Mouse (Mus musculus) activated CD4-positive, CD25-positive, alpha-beta regulatory T cell, adult 4 months (primary cell): ENCODE results near the gene Khdrbs1. TPM values are rescaled to one million over a fixed set of nuclear protein-coding genes. Genes with fewer than 3 reads are reported as not detected.
A peak's percentile ranks its signal among the peaks of the same experiment; 100 is the strongest.
"Not testable (repeated sequence)": the region's sequence is repeated elsewhere in the genome, so short reads cannot be mapped to it uniquely, and the experiment has no call there.

Experiments used
- ATAC-seq: one replicate; pipeline ENCODE4 v1.8.0; 2017
- polyA plus RNA-seq, 2 experiments: library from polyadenylated mRNA; unstranded; fragments of 100-300 nt; shearing (Covaris generic); gene quantifications; one replicate each; pipeline ENCODE4 v1.2.1; 2017

The Khdrbs1 gene
- polyA plus RNA-seq, 2 experiments from 2014 or later, result 34.4 to 34.7 TPM

DNA sequence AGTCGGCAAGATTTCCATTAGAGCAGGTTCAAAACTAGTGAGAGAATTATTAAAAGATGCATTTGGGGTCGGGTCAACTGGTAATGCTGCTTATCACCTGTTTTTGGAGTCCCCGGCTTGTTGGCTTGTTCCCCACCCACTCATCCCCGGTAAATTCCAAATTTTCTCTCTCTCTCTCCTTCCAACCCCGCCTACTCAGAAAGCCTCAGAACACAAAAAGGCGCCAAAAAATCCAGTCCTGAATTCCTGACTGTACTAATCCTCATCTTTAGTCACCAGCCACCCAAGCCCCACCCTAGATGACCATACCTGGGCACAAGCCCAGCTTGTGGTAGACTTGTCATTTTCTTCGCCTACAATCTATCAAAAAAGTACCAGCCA lies 897 bp upstream of the Khdrbs1 start:
- ATAC-seq, result no peak

GRCm38 (mm10) chr4:129741974-129742231 lies 200 bp downstream of the Khdrbs1 start:
- ATAC-seq, result no peak

DNA sequence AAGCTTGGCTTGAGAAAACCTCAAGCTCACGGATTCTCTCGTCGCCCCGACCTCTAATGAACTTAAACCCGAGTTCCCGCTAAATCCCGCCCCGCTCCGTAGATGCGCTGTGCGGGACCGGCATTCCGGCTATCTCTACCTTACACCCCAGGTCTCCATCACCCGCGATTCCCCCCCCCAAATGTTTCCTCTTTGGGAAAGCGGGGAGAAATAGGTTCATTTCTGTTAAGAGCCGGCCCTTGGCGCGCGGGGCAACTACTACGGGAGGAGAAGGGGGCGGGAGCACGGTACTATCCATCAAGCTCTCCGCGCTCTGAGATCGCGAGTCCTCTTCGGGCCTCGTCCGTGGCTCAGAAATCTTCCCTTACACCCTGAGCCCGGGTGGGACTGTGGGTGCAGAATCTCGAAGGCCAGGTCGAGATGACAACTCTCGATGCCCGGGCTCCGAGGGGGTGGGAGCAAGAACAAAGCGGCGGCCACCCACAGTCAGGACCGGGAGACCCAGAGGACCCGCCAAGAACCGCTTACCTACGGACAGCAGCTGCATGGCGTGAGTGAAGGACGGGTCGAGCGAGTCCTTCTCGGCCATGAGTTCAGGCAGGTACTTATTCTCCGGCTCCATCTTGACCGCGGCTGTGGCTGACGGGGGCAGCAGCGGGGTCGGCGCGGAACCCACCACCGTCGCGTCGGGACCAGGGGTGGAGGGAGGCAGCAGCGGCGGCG lies 691 bp downstream of the Khdrbs1 start:
- no peak for ATAC-seq

- ATAC-seq, result no peak
These were observed 2.9 kb downstream of the Khdrbs1 start for GRCm38 (mm10) chr4:129739111-129739645.

- no peak for ATAC-seq
These were observed 5.9 kb downstream of the Khdrbs1 start for GRCm38 (mm10) chr4:129736173-129736572.

DNA sequence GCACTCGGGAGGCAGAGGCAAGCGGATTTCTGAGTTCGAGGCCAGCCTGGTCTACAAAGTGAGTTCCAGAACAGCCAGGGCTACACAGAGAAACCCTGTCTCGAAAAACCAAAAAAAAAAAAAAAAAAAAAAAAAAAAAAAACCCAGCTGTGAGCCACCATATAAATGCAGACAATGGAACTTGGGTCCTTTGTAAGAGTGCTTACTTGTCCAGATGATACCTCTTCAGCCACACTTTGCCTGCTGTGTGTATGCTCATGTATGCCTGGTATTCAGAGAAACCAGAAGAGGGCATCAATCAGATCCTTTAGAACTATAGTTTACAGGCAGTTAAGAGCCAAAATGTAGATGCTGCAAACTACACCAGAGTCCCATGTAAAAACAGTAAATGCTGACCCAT lies 6.6 kb downstream of the Khdrbs1 start:
- not testable (repeated sequence) for ATAC-seq

GRCm38 (mm10) chr4:129731423-129731822 lies 10.7 kb downstream of the Khdrbs1 start:
- ATAC-seq, result peak; percentile 58

- ATAC-seq, result no peak
These were observed 25.8 kb downstream of the Khdrbs1 start for GRCm38 (mm10) chr4:129716310-129716709.

DNA sequence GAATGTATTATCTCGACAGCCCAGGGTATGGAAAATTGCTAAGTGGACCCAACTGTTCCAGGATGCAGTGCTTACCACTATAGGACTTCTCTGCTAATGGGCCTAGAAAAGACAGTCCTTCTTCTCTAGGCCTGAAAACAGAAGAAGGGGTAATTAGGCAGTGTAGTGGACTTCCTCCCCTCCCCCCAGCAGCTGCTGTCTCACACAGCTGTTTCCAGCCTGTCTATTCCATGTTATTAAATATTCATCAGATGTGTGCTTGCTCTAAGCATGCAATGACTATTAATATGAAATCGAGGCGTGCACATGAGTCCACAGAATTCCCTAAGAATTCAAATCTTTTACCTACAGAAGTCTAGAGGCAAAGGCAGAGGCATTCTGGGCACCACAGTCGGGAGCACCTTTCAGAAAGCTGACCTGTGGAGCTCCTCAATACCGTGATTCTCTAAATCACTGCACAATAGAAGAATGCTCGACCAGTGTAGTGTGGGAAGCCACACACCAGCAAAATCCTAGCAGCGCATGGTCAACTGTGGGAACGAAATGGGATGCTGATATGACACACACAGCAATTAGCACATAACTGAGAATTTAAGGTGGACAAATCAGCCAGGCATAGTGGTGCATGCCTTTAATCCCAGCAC lies 32.5 kb downstream of the Khdrbs1 start:
- no peak for ATAC-seq

DNA sequence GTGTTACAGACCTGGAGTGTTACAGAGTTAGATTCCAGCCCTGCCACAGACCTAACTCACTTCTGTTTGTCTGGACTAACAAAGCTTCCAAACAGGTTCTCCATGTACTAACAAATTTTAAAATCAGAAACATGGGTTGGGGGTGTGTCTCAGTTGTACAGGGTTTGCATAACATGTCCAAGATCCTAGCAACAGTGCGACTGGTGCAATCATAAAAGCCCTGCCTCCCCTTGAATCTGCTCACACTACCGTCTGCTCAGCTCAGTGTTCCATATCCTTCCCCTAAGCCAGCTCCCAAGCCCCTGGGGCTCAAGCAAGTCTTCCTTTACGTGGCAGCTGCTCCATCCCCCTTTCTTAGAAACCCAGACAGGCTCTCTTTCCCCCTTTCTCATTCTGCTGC lies 35.4 kb downstream of the Khdrbs1 start:
- ATAC-seq, result no peak

GRCm38 (mm10) chr4:129702454-129702853 lies 39.6 kb downstream of the Khdrbs1 start:
- no peak for ATAC-seq

DNA sequence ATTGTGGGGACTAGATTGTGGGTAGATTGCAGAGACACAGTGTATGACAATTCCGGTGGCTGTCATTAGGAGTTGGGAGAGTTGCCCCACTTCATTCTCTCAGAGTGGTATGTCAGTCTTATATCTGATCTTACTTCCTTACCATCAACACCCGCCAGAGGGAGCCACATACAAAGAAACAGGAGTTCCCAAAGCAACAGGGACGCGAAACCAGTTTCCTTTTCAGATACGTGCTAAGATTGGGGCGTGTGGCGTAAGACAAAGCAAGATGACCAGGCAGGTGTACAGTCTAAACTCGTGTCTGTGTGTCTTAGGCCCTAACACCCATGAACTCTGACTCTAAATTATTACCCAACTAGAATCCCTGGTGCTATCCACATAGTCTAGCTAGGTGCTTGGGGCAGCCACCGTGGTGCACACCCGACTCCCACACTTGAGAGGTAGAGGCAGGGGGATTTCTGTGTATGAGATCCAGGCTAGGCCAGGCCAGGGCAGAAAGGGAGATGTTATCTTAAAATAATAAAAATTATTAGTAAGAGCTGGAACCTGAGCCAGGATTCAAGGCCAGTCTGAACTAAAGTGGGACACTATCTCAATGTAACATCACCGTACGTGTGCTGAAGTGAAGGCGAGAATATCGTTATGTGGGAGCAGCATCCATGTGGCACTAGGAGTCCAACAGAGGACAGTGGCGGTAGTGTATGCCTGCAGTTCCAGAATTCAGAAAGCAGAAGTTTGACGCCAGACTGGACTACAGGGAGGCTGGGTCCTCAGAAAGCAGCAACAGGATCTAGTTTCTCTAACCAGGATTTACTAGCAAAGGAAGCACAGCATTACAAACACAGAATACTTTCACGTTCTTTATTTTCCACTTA lies 40.4 kb downstream of the Khdrbs1 start:
- peak; percentile 45 for ATAC-seq

GRCm38 (mm10) chr4:129700661-129701060 lies 41.4 kb downstream of the Khdrbs1 start:
- not testable (repeated sequence) for ATAC-seq

GRCm38 (mm10) chr4:129700216-129700615 lies 41.9 kb downstream of the Khdrbs1 start:
- ATAC-seq, result no peak

DNA sequence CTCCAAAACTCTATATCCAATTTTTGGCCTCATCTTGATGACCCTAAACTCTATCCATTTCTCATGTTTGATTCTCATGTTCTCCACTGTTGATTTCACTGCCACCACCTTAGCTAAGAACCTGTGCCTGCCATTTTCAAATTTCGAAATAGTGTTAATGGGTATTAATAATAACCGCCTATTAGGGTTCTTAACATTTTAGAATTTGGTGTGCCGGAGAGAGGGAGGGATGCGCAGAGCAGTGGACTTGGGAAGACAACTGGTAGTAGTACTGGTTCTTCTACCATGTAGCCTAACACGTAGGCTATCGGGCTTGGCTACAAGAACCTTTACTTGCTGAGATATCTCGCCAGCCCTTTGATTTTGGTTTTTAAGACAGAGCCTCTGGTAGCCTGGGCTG lies 44.9 kb downstream of the Khdrbs1 start:
- ATAC-seq, result no peak

- ATAC-seq, result peak; percentile 86
These were observed 45.7 kb downstream of the Khdrbs1 start, which contains the start of gene Tmem39b for GRCm38 (mm10) chr4:129696158-129696985. Gene Tmem39b (minus strand): TSS chr4:129696838.

DNA sequence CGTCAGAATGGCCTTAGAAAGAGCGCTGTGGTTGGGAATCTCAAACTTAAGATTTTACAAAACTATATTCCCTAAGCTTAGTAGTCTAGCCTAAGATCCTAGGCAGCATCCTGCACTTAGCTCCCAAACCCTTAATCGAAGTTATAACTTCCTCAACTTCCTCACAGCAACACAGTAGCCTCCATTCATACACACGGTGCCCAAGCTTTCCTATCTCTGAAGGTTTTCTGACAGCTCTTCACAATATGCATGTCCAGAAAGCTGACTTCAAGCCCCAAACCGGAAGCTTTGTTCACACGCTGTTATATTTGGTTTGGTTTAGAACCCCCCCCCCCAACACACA lies 46.3 kb downstream of the Khdrbs1 start:
- ATAC-seq, result no peak

DNA sequence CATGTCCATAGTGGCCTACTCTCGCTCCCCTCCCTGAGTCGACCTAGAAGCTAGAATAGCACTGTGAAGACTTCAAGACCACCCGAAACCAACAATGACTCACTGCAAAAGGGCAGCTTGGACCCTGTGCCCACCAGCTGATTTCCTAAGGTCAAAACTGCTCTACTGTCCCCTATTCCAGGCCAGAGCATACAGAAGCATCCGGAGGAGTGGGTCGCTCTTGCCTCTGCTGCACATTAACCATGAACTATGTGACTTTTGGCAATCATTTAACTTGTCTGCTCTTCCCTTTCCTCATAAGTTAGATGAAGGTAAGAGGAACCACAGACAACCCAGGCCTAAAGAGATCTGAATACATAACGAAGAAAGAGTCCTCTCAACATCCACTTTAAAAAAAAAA lies 57.6 kb downstream of the Khdrbs1 start:
- ATAC-seq, result no peak

- no peak for ATAC-seq
These were observed 58.1 kb downstream of the Khdrbs1 start for GRCm38 (mm10) chr4:129683901-129684493.

DNA sequence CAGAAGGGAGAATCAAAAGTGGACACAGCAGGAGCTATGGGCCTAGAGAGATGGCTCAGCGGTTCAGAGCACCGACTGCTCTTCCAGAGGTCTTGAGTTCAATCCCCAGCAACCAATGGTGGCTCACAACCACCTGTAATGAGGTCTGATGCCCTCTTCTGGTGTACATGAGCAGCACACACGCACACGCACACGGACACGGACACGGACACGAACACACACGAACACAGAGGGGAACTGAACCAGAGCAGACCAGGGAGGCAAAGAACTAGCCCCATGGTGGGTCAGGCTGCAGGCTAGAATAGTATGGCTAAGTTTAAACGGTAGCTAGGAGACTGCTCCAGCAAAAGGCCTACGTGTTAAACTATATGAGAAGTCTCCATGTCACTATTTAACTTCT lies 60.3 kb downstream of the Khdrbs1 start:
- no peak for ATAC-seq

- ATAC-seq, result no peak
These were observed 69.1 kb downstream of the Khdrbs1 start for GRCm38 (mm10) chr4:129672878-129673449.
